Mouse (Mus musculus) forebrain, embryonic 16.5 days (tissue): Measurements from ENCODE around the gene Ube2t. TPM values are rescaled to one million over a fixed set of nuclear protein-coding genes. Genes with fewer than 3 reads are reported as not detected.

ENCODE experiments used
- ATAC-seq: fragments of 200-750 bp; cut with Nextera tagmentation; 2 replicates; pipeline ENCODE4 v1.8.0; 2017; ENCODE audit warnings: mild to moderate bottlenecking, moderate library complexity
- H3K27ac ChIP-seq: fragments of 300-500 bp; sonication (generic); 2 replicates; pipeline ENCODE4 v1.5.1; 2014; ENCODE audit warnings: low read length, control low read depth
- H3K27me3 ChIP-seq: fragments of 300-500 bp; sonication (generic); replicated peaks from 2 replicates; pipeline ENCODE4 v1.6.1; 2014; ENCODE audit warnings: low read length; ENCODE audit not compliant: control insufficient read depth, insufficient read depth
- H3K36me3 ChIP-seq: fragments of 300-500 bp; sonication (generic); 2 replicates; pipeline ENCODE4 v1.6.1; 2014; ENCODE audit not compliant: control insufficient read depth, insufficient read depth
- H3K4me1 ChIP-seq: fragments of 300-500 bp; sonication (generic); replicated peaks from 2 replicates; pipeline ENCODE4 v1.6.1; 2014; ENCODE audit warnings: low read length; ENCODE audit not compliant: control insufficient read depth, insufficient read depth
- H3K4me2 ChIP-seq: fragments of 300-500 bp; sonication (generic); 2 replicates; pipeline ENCODE4 v1.6.1; 2014; ENCODE audit warnings: mild to moderate bottlenecking, low read length, control low read depth
- H3K4me3 ChIP-seq: fragments of 300-500 bp; sonication (generic); replicated peaks from 2 replicates; pipeline ENCODE4 v1.5.1; 2014; ENCODE audit warnings: mild to moderate bottlenecking, low read length, control low read depth
- H3K9ac ChIP-seq: fragments of 300-500 bp; sonication (generic); replicated peaks from 2 replicates; pipeline ENCODE4 v1.6.1; 2014; ENCODE audit warnings: low read depth, low read length, control low read depth
- H3K9me3 ChIP-seq: fragments of 300-500 bp; sonication (generic); 2 replicates; pipeline ENCODE4 v1.6.1; 2016; ENCODE audit warnings: low read length; ENCODE audit not compliant: control insufficient read depth
- WGBS: fragments of 180-500 bp; shearing (Covaris S2); extraction: QIAGEN DNeasy Blood & Tissue Kit; methylation state at CpG from one replicate; pipeline ENCODE4 v1.1.7; 2014; 5-methylcytosine and 5-hydroxymethylcytosine counted together
- polyA plus RNA-seq: library from polyadenylated mRNA; unstranded; fragments of >200 nt; fragmentation: Nextera tagmentation; extraction: Ambion mirVana; gene quantifications from 2 replicates; pipeline ENCODE4 v1.2.1, GENCODE M21; 2015

Gene Ube2t
- polyA plus RNA-seq, 1 experiment from 2014 or later: 23.5 TPM

GRCm38 (mm10) chr1:134947590-134947989 lies 14.8 kb upstream of the Ube2t start:
- 79% methylated on average over 7 of the region's 7 CpGs for WGBS

GRCm38 (mm10) chr1:134949946-134950345 lies 12.4 kb upstream of the Ube2t start:
- Histone ChIP-seq H3K27me3 (no peaks in the 10 kb centered on the region), H3K4me3 (no peak overlapping the region), H3K36me3 (no peaks in the 10 kb centered on the region), H3K4me2 (no peak overlapping the region), H3K27ac (no peak overlapping the region), H3K9me3 (no peaks in the 10 kb centered on the region), H3K9ac (no peak overlapping the region), H3K4me1 (peaks cover 15% of the 10 kb centered on the region)
- no peak for ATAC-seq
- 80% methylated on average over 3 of the region's 3 CpGs for WGBS

More at GRCm38 (mm10) chr1:134947590-134947989, 14.8 kb upstream of the Ube2t start:
- 0 out of 2 replicates have a peak, but pooled peaks cover 5% of the 10 kb centered on the region for H3K4me1 ChIP-seq
- no peak overlapping the region for H3K27ac ChIP-seq
- H3K4me2 ChIP-seq: no peak overlapping the region
- no peaks in the 10 kb centered on the region for H3K27me3 ChIP-seq
- no peaks in the 10 kb centered on the region for H3K9me3 ChIP-seq
- H3K36me3 ChIP-seq: no peaks in the 10 kb centered on the region
- no peak for ATAC-seq
- H3K9ac ChIP-seq: no peak overlapping the region
- no peak overlapping the region for H3K4me3 ChIP-seq

GRCm38 (mm10) chr1:134955050-134955636 lies 7.2 kb upstream of the Ube2t start:
- no peaks in the 10 kb centered on the region for H3K27me3 ChIP-seq
- peak overlapping the region; percentile 90 for H3K4me3 ChIP-seq
- peak overlapping the region; percentile 95 for H3K27ac ChIP-seq
- peaks cover 14% of the 10 kb centered on the region for H3K4me1 ChIP-seq
- 3% methylated on average over 16 of the region's 16 CpGs for WGBS
- H3K36me3 ChIP-seq: no peaks in the 10 kb centered on the region
- ATAC-seq: no peak
- H3K9ac ChIP-seq: peak overlapping the region; percentile 90
- H3K4me2 ChIP-seq: peak overlapping the region; percentile 77
- no peaks in the 10 kb centered on the region for H3K9me3 ChIP-seq

- H3K9ac ChIP-seq: peak within 1 kb of the TSS; percentile 90
- peak; percentile 99 for ATAC-seq
- no peaks in the 10 kb centered on the region for H3K27me3 ChIP-seq
- peak within 1 kb of the TSS; percentile 77 for H3K4me2 ChIP-seq
- 0% methylated on average over 39 of the region's 39 CpGs for WGBS
- H3K9me3 ChIP-seq: no peaks in the 10 kb centered on the region
- peak within 1 kb of the TSS; percentile 95 for H3K27ac ChIP-seq
- H3K36me3 ChIP-seq: no peaks in the 10 kb centered on the region
- peak within 1 kb of the TSS; percentile 90 for H3K4me3 ChIP-seq
- peaks cover 14% of the 10 kb centered on the region for H3K4me1 ChIP-seq
These were observed 6.7 kb upstream of the Ube2t start, which contains the start of gene Ppp1r12b for GRCm38 (mm10) chr1:134955637-134956176. TSS of gene Ppp1r12b (minus strand) at chr1:134955942.

DNA sequence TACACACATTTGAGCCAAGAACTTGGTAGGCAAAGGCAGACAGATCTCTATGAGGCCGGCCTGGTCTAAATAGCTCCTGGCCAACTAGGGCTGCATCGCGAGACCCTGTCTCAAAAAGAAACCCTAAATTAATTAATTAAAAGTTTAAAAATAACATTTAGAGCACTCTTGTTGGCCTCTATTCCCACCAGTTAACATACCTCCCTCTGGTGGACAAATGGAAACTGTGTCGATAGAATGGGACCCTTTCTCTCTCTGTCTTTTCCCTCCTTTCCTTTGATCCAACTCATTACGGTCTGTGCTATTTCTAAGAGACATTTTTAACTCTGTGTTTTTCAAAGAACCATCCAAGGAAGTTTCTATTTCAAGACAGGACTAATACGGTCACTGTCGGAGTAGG lies 1.7 kb upstream of the Ube2t start:
- no peak overlapping the region for H3K9ac ChIP-seq
- H3K36me3 ChIP-seq: no peaks in the 10 kb centered on the region
- no peak overlapping the region for H3K4me3 ChIP-seq
- peaks cover 7% of the 10 kb centered on the region; the same call in 1 of the 2 replicates for H3K4me1 ChIP-seq
- WGBS: 55% methylated on average over 7 of the region's 7 CpGs
- H3K9me3 ChIP-seq: no peaks in the 10 kb centered on the region
- no peak overlapping the region for H3K4me2 ChIP-seq
- no peak for ATAC-seq
- no peak overlapping the region for H3K27ac ChIP-seq
- H3K27me3 ChIP-seq: 0 out of 2 replicates have a peak, but pooled peaks cover 2% of the 10 kb centered on the region

- peak overlapping the region; percentile 59 for H3K9ac ChIP-seq
- H3K4me3 ChIP-seq: peak overlapping the region; percentile 69
- 3% methylated on average over 11 of the region's 11 CpGs for WGBS
- H3K4me2 ChIP-seq: peak overlapping the region; percentile 71
- peaks cover 7% of the 10 kb centered on the region; the same call in 1 of the 2 replicates for H3K4me1 ChIP-seq
- ATAC-seq: peak; percentile 57
- 0 out of 2 replicates have a peak, but pooled peaks cover 2% of the 10 kb centered on the region for H3K27me3 ChIP-seq
- H3K27ac ChIP-seq: no peak overlapping the region
- no peaks in the 10 kb centered on the region for H3K9me3 ChIP-seq
- no peaks in the 10 kb centered on the region for H3K36me3 ChIP-seq
These were observed 456 bp downstream of the Ube2t start for GRCm38 (mm10) chr1:134962821-134963220.

- ATAC-seq: no peak
- WGBS: 98% methylated on average over 2 of the region's 2 CpGs
- H3K9ac ChIP-seq: no peak overlapping the region
- H3K27ac ChIP-seq: no peak overlapping the region
- 0 out of 2 replicates have a peak, but pooled peaks cover 2% of the 10 kb centered on the region for H3K27me3 ChIP-seq
- H3K4me1 ChIP-seq: peaks cover 7% of the 10 kb centered on the region; the same call in 1 of the 2 replicates
- H3K4me3 ChIP-seq: no peak overlapping the region
- H3K4me2 ChIP-seq: no peak overlapping the region
- no peaks in the 10 kb centered on the region for H3K9me3 ChIP-seq
- no peaks in the 10 kb centered on the region for H3K36me3 ChIP-seq
These were observed 3.1 kb downstream of the Ube2t start for GRCm38 (mm10) chr1:134965430-134965829.

GRCm38 (mm10) chr1:134972920-134973319 lies 10.6 kb downstream of the Ube2t start:
- H3K27me3 ChIP-seq: no peaks in the 10 kb centered on the region
- H3K9me3 ChIP-seq: no peaks in the 10 kb centered on the region
- no peak overlapping the region for H3K27ac ChIP-seq
- WGBS: 50% methylated on average over 1 of the region's 1 CpGs
- no peak overlapping the region for H3K4me3 ChIP-seq
- no peak overlapping the region for H3K9ac ChIP-seq
- H3K4me2 ChIP-seq: no peak overlapping the region
- H3K36me3 ChIP-seq: no peaks in the 10 kb centered on the region
- no peaks in the 10 kb centered on the region for H3K4me1 ChIP-seq
- no peak for ATAC-seq

DNA sequence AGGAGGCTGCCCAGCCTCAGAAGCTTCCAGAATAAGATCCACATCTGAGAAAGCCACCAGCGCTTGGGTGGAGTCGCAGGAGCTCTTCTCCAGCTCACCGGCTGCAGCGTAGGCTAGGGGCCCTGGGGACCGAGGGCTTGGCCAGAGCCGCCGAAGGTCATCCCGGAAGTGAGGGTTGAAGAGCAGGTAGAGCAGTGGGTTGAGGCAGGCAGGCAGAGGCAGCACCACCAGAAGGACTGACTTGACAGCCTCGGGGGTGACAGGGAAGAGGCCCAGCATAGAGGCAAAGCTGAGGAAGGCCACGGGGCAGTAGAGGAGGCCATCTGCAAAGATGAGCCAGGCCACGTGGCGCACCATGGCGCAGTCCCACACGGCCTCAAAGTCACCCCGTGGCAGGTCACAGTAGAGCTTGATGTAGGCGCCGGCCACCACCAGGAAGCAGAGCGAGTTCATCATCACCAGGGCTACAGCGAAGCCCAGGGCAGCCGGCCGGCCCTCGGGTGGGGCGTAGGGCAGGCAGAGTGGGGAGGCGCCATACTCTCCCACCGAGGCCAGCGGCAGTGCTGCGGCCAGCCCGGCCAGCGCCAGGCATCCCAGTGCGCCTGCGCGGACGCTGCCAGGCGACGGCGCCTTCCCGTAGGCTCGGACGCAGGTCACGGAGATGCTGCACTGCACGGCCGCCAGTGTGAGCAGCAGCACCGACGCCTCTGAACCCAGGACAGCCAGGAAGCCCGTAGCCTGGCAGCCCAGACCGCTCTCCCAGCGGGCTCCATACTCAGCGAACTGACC lies 25.0 kb downstream of the Ube2t start:
- Histone ChIP-seq H3K27ac (no peak overlapping the region), H3K36me3 (no peaks in the 10 kb centered on the region), H3K4me3 (peak overlapping the region; percentile 53), H3K9ac (peak overlapping the region; percentile 70), H3K4me2 (peak overlapping the region; percentile 86), H3K27me3 (peaks cover 4% of the 10 kb centered on the region; the same call in 1 of the 2 replicates), H3K9me3 (no peaks in the 10 kb centered on the region), H3K4me1 (0 out of 2 replicates have a peak, but pooled peaks cover 4% of the 10 kb centered on the region)
- ATAC-seq: peak; percentile 83
- 31% methylated on average over 48 of the region's 48 CpGs for WGBS
